Mouse (Mus musculus) megakaryocyte, embryonic 14.5 days (primary cell): ENCODE measurements around the gene Zfp94.

Experiments used
- FLI1 ChIP-seq: IDR thresholded peaks from 2 replicates; pipeline ENCODE4 v1.6.1; 2012; ENCODE audit warnings: low read length, inconsistent platforms, mixed read lengths
- GATA1 ChIP-seq: IDR thresholded peaks from 3 replicates; pipeline ENCODE4 v1.6.1; 2012; ENCODE audit warnings: mixed read lengths, low read length, inconsistent platforms, borderline replicate concordance

DNA sequence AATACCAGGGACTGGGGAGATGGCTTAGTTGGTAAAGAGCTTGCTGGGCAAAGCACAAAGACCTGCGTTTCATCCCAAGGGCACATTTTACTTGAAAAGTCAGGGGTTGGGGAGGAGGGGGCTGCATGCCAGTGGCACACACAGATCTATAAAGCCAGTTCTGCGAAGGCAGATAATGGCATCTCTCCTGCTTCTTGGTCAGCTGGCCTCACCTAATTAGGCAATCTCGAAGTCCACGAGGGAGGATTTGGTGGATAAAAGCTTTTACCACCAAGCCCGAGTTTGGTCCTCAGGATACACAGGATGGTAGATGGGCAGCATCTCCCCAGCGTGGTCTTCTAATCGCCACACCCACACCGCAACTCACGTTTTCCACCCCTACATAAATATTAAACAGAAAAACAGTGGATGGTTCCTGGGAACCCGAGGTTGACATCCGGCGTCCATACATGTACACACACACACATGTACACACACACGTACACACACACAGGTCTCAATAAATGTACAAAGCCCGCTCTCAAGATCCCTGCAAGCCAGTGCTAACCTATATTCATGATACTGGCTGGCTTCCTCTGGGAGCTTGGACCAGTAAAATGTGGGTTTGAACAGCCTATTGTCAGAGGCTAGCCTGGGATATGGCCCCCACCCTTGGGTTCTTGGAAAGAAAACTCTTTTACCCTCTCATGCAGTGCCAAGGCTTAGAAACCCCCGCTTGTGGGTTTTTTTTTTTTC, 18.9 kb downstream of the Zfp94 start:
- no peak for TF ChIP-seq FLI1
- TF ChIP-seq GATA1, result no peak
